Mouse (Mus musculus) frontal cortex, postnatal 36 days (tissue): ENCODE measurements at regions not wholly inside any gene's neighbourhood (a gene's known extent, or its start where the extent isn't known, plus 50 kb on each side); places are given as distances from the start of the nearest gene placed in this dataset.
A peak's percentile ranks its signal among the peaks of the same experiment; 100 is the strongest.

Experiments
- DNase-seq, 2 experiments: peaks; one replicate each; pipeline ENCODE4 v3.0.0; 2022; ENCODE audit warnings: low spot score in 2 of 2

DNA sequence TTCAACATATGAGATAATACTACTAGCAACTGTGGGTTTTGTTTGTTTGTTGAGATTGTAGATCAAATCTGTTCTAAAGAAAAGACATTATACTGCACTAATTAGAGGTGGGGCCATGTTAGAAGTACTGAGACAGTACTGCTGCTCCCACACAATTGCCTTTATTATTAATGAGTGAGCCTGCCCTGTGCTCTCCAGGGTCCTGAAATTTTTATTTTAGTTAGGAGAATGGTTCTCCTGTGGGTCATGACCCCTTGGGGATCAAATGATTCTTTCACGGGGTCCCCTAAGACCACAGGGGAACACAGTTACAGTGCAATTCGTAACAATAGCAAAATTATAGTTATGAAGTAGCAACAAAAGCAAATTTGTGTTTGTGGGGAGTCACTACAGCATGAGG is 268.8 kb downstream of the Gm9195 start:
- no peak for DNase-seq

DNA sequence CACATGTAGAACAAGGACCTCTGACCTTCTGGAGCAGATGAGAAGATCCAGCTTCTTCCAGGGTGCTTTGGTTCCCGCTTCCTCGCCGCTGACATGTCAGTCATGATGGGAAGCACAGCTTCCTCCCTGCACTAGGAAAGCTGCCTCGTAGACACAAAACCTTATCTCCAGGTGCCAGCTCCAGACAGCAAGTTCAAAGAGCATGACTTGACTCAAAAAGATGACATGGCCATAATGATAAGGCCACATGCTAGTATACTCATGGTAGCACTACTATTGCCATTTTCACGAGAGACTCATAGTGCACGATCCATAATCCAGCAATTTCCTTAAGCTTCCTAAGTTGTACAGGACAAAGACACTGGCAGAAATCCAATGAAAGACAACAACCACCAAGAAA is 272.1 kb downstream of the Gm9195 start:
- no peak for DNase-seq

DNA sequence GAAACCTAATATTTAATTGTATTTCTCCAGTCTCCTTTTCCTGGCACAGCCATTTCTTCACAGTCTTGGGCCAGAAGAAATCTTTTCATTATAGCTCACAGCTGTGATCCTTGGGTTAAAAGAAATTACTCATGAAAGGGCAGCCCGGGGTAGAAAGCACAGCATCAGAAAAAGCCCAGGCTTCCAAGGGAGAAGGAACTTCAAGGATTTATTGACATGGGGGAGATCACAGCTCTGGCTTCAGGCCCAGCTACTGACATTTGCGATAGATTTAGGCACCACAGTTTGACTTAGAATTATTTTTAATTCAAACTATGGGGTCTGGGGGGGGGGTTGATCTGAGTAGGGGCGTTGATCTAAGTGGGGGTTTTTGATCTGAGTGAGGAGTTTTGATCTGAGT is 291.3 kb downstream of the Gm9195 start:
- no peak for DNase-seq

DNA sequence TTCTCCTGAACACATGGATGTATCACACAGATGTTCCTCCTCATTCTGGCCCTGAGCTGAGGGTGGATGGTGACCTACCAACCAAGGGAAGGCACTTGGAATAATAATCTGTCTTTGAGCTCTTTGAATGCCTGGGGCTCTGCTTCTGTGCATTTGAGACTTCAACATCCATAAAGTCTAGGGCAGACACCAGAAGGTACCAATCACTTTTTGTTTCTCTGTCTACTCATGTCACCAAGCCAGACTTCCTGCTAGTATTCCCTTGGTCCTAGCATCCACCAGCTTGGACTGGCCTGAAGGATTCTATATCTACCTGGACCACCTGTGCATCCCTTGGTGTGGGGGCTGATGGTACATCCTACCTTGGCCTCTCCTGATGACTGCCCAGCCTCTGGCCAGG is 291.7 kb downstream of the Gm9195 start:
- no peak for DNase-seq

DNA sequence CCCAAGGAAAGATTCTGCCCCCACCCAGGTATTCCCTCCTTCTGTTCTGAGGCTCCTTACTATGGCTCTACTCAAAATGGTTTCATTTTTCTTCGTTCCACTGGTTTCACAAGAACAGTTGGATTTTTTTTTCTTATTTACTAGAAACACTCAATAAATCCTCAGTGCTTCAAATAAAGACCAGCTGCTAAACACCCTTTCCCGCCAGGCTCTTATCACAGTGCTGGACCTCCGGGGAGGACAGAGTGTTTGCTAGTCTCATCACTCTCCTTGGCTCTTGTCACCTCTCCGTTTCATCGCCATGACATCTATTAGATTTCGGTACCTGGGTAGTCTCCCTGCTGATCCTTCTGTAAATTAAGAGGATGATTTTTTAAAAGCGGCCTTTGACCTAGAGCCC is 293.7 kb downstream of the Gm9195 start:
- no peak for DNase-seq

DNA sequence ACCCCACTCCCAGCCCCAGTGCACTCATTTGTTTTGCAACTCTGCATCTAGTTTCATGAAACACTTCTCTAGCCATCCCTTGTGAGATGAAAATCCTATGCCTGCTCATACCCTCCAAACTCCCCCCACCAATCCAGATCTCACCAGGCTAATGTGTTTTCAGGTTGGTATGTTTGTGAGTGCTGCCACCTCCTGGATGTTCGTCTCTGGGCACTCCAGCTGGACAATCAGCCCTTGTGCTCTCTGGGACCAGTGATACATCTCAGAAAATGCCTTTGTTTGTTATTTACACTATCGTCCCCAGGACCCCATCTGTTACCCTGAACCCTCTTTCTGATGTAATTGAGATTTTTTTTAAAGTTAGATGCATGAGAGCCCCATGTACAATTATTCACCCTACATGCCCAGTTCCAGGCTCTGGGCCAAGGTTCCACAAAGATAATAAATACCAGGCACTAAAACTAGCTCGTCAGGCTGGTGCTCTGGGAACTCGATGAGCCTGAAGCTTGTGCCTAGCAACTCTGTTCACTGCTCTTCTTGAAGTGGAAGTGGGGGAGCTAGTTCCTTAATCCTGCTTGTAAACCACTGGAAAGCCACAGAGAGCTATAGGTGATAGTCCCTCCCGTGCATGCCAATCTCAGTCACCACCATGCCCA is 304.2 kb downstream of the Gm9195 start:
- DNase-seq = peak; percentile 33 to 55

DNA sequence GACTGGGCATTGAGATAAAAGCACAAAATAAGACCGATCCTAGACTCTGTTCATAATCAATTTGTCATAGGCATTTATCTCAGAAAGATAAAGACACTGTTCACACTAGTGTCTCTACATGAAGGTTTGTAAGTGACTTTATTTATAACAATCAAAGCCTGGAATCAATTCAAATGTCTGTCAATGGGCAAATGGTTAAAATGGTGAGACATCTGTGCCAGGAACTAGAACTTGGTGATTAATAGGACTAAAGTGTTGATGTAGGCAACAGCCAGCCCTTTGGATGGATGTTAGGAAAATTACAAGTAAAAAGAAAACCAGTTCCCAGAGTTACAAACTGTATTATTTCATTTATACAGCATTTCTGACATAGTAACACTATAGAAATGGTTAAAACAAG is 315.9 kb downstream of the Gm9195 start:
- DNase-seq = no peak

DNA sequence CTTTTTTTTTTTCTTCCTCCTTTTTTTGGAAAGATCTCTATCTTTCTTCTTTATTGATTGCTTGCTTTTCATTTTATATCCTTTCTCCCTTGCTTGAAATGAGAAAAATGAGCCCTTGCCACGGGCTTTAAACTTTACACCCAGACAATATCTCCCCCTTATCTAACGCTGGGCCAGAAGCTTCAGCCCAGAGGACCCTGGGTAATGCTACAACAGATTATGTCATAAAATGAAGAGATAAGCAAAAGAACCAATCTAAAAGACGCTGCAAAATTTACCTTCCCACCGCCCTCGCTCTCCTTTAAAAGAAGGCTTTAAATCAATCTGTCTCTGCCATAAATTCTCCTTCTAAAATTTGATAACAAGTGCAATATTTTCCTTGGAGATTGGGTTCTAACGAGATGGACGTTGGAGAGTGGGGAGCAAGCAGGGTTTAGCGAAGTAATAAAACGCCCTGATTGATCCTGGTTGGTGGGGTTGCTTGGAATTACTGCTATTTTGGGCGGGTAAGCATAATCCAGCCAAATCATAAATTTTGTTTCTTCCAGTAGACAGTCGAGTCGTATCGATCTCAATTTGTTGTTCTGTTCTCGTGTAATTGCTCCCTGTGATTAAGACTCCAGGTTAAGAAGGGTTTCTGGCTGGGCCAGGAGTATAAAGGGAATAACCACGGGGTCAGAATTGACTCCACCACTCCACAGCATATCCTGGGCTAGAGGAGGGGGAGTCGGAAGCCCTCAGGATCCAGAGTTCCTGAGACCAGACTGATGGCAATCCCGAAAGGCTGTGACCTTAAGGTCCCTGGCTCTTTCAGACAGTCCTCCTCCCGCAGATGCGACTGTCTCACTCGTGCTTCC is 318.9 kb downstream of the Gm9195 start:
- no peak for DNase-seq

DNA sequence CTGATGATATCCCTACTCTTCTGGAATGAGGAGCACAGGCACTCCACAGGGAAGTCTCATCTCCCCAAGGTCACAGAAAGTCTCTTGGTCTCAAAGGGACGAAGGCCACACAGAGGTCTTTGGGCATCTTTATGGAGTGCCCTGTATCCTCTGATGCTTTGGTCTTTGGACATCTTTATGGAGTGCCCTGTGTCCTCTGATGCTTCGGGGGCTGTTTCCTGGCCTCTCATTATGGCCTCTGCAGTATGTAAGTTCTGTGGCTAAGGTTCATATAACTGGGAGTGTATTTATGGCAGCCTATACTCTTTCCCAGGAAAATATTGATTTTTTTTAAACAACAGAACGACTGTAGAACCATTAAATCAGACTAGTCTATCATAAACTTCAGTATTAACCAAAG is 319.9 kb downstream of the Gm9195 start:
- DNase-seq = no peak

DNA sequence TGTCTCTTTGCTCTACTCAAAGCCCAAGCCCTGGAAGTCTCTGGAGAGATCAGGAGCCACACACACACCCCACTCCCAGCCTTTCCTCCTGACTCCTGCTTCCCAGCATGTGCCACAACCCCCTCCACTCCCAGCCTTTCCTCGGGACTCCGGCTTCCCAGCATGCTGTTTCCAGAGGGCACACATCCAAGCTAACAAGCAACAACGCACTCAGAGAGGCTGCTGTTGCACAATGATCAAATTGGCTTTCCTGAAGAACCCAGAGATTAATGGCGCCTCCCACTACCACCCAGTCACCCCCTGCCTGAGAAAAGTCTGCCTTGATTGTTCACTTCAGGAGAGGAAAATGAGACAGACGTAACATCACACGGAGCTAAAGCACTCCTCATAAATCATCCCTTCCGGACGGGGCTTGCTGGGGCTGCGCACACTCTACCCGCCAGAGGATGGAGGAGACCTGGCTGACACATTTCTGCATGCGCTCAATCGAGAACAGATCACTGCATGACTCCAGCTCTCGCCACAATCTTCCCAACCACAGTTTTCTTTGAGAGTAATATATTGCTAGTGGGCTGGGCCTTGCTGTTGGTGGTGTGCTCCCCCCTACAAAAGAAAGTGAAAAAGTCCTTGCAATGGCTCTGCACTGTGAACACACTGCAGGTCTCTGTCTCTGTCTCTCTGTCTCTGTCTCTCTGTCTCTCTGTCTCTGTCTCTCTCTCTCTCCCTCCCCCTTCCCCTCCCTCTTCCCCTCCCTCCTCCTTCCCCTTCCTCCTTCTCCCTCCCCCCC is 332.9 kb downstream of the Gm9195 start:
- peak in 1 of 2 experiments; percentile 11 for DNase-seq

DNA sequence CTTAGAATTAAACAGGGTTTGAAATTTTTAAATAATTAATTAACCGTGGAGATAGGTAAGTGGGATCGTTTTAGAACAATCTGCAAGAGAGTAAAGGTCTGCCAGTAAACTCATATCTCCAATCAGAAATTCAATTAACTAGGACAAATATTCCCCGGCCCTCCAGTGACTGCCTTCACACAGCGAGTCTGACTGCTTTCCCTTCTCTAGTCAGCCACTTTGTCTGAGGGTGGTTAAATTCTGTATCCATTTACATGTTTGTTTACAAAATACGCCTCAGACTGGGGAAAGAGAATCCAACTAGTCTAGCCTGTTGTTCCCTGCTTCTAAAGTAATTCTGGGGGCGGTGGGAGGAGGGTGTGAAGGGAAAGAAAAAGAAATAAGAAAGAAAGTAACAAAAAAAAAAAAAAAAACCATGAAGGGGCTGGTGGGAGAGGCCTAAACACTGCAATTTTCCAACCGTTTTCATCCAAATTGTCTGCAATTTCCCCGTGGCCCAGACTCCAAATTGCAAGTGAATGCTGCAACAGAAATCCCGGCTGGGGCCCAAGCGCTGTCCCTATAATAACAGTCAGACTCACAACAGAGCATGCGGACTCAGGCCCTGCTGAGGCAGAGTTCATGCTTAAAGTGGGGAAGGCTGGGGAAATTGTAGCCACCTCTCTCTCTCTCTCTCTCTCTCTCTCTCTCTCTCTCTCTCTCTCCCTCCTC is 336.3 kb downstream of the Gm9195 start:
- no peak for DNase-seq

DNA sequence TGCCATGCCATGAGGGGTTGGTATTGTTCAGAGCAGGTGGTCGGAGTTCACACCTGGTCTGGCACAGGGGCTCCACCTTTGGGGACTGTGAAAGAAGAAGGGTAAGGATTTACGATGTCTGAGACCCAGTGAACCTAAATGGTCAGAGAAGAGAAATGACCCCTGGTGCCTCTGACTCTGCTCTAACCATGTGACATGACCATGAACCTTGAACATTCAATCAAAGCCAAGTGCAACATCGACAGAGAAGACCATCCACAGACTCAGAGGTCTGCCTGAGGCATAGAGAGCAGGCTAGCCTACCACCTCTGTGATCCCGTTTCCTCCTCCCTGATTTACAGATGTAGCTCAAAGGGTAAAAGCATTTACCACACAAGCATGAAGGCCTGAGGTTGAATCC is 340.0 kb downstream of the Gm9195 start:
- DNase-seq = no peak

DNA sequence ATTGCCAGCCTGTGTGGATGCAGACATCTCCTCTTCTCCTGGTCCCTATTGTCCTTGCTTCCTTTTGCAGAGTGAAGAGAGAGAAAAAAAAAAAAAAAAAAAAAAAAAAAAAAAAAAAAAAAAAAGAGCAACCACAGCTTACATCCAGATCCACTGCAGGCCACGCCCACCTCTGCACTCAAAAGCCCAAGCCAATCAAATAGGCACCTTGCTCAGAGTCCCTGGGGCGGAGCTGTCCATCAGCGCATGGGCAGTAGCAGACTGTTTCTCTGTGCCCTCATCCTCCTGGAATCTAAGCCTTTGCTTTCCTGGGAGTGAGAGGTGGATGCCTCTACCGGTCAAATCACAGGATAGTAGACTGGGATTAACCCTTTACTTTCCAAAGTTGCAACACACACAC is 342.2 kb downstream of the Gm9195 start:
- no peak for DNase-seq

DNA sequence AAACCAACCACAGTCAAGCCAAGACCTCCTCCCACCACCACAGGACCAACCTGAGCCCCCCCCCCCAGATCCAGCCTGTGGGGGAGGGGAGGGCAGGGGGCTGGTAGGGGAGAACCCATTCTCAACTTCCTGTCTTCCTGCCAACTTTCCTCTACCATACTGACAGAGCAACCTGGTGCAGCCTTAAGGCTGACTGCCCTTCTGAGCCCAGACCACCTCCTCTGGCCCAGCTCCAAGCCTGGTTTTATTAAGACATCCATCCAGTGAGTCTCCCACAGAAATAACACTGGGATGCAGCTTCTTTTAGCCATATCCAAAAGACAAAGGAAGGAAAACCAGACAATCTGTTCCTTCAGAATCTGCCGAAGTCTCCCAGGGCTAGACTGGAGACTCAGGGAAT is 342.8 kb downstream of the Gm9195 start:
- DNase-seq = no peak

DNA sequence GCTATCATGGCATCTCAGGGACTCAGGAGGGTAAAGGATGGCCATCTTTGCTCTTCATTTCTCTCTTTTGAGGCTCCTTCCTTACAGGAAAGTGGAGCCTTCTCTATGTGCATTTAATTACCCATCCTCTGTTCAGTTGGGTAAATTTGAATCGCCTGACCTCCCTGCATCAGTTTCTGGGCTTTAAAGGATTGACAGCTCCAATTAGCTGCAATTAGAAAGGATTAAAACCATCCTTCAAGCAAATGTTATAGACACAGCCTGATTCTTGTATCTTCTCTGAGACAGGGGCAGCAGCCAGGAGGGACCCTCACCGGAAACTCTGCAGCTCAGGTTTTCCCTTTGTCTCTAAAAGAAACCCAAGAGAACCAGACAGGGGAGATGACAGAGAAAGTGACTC is 345.3 kb downstream of the Gm9195 start:
- no peak for DNase-seq

DNA sequence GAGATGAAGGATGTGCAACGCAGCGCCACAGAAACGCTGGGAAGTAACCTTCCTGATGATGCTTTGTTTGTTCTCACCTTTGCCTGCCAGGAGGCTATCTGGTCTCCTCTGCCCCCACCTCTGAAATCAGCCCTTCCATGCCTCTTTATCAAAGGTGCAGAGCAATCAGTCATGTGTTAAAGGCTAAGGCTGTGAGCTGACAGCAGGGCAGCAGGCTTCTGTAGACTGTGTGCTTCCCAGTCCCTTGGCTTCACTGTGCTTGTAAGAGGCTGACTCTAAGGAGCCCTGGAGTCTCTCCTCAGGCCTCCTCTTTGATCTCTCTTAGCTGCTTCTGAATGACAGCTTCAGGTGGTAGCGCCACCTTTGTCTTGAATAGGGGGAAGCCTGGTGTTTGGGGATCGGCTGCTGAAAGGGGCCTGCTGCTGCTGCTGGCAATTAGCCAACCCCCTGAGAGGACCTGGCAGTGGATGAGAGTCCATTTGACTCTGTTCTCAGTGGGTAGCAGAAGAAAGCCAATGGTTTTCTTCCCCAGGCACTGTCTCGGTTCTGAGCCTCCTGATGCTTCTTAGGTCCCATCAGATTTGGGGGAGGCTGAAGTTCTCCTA is 348.7 kb downstream of the Gm9195 start:
- DNase-seq = no peak

DNA sequence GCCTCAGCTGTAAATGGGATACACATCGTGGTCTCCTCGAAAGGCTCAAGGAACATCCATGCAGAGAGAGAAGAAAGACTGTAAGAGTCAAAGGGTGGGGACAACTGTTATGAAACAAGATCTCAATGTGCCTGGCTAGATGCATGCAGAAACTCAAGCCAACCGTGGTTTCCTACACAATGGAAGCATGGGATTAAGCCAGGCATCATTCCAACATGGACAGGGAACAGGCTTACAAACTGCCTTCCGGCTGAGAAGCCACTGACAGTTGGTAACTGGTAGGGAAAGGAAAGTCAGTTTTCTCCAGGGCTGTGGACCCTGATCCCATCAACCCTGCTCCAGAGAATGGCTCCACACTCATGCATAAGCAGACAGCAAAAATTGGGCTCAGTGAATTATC is 350.5 kb downstream of the Gm9195 start:
- DNase-seq = no peak

DNA sequence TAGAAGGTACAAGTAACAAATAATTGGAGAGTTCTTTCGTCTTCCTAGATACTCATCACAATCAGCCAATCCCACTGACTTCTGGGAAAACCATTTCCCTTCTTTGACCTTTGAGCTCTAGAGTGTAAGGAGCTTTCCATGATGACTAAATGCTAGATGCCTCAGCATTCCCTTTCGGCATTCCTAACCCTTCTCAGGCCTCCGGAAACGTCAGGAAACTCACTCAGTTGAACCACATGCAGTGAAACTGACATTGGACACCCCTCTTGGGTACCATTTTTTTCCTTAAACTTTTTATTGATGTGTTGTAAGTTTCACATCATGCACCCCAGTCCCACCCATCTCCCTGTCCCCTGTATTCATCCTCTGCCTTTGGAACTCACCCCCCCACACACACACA is 361.5 kb downstream of the Gm9195 start:
- DNase-seq = no peak

DNA sequence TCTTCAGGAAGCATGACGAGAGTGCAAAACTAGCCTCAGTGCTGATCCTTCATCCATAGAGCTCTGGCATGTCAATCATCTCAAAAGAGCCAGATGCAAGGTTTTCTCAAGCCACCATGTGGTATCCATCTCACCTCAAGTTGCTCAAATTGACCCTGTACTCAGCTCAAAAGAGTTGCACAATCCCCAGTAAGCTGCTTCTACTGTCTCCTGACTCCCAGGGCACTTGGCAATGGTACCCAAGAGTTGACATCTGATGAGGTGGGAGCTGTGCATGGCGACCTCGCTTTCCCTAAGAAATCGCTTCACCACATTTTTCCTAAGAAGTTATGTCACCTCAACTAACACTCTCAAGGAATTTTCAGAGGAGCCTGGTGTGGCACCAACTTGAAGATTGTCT is 369.9 kb downstream of the Gm9195 start:
- DNase-seq = no peak

DNA sequence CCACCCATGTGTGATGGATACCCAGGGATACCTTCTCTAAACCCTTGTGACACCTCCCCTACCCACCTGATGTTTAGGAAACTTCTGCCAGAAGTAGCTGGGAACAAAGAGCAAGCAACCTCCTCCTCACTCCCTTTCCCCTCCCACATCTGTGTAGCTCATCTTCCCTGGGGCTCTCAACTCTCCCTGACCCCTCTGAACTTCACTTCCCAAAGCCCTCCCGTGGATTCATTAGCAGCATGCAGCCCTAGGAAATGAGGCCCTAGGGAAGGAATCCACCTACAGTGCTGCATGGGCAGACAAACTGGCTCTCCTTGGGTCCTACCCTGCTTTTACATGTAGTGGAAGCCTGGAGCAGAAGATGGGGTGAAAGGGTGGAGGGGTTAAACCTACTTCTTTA is 370.6 kb downstream of the Gm9195 start:
- no peak for DNase-seq

DNA sequence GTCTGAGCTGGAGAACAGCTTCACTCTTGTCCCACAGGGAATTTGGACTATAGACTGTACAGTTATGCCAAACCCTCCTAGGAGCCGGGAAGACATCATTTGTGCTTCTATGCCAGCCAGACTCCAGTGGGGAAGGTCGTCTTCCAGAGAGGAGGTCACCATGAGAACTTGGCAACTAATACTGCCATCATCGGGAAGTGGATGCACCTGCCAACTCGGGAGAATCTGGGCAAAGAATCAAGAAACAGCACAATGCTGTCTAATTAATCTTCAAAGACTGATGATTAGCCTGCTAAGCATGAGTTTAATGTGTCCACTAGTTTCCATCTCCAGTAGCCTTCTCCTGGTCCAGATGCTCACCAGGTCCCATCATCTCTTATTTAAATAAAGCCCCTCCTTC is 374.8 kb downstream of the Gm9195 start:
- peak in 1 of 2 experiments; percentile 23 for DNase-seq
